Mouse (Mus musculus) heart, postnatal 14 days (tissue): Measurements from ENCODE around the gene Gm9507. TPM values are rescaled to one million over a fixed set of nuclear protein-coding genes. Genes with fewer than 3 reads are reported as not detected.
"Not testable (repeated sequence)": the region's sequence is repeated elsewhere in the genome, so short reads cannot be mapped to it uniquely, and the experiment has no call there.

ENCODE experiments used
- DNase-seq, 2 experiments: peaks; one replicate each; pipeline ENCODE4 v3.0.0; 2021 to 2022
- intact Hi-C: fragments of 180-260 bp; cut with DNase I; formaldehyde crosslinking; loops from one replicate; pipeline ENCODE4 v1.15.1; 2025
- long read RNA-seq, 2 experiments: library from polyadenylated mRNA; stranded (forward); transcript quantifications; one replicate each; pipeline ENCODE4 v2.0.0; 2021
- total RNA-seq, 2 experiments: library from RNA; stranded (reverse); gene quantifications; 2 replicates each; pipeline ENCODE4 v1.2.3; 2021

Gm9507 gene
- not detected for total RNA-seq
- long read RNA-seq, experiment 1: 0 reads
- long read RNA-seq, experiment 2: 0 reads

- DNase-seq: no peak
- intact Hi-C loops: no loop called here
These were observed at the start of gene Gm9507 for GRCm38 (mm10) chr10:77811743-77812142. TSS of gene Gm9507 (minus strand) at chr10:77811843.

DNA sequence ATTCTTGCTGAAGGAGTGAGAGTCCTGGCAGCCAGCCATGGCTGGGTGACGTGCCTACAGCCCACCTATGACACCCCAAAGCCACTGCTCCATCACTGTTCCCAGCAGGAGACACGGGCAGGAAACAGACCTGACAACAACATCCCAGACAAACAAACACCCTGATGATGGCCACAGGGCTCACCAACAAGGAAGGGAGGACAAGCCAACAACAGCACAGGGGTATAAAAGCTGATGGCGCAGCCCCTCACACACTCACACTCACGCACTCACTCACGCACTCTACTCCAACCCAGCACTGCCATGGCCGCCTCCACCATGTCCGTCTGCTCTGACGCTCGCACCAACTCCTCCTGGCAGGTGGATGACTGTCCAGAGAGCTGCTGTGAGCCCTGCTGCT lies 40.9 kb upstream of the Gm9507 start, which contains the start of gene Gm10318:
Gm10318 (plus strand) TSS at position 301 of the 400 bp plus-strand sequence.
- no peak for DNase-seq
- intact Hi-C loops: no loop called here

DNA sequence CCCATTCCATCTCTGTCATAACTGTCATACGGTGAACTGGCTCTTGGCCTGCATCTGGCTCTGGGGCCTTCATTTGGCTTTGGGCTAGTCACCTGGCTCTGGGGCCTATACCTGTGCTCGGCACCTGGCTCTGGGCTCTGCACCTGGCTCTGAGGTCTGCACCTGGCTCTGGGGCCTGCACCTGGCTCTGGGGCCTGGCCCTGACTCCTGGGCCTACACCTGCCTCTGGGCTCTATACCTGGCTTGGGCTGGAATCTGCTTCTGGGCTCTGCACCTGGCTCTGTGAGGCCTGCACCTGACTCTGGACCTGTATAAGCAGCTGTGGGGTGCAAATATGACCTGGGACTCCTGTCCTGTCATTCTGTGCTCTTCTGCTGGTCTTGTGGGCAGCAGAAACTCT lies 35.9 kb upstream of the Gm9507 start:
- intact Hi-C loops: no loop called here
- no peak for DNase-seq

GRCm38 (mm10) chr10:77846961-77847360 lies 35.3 kb upstream of the Gm9507 start:
- no peak for DNase-seq

DNA sequence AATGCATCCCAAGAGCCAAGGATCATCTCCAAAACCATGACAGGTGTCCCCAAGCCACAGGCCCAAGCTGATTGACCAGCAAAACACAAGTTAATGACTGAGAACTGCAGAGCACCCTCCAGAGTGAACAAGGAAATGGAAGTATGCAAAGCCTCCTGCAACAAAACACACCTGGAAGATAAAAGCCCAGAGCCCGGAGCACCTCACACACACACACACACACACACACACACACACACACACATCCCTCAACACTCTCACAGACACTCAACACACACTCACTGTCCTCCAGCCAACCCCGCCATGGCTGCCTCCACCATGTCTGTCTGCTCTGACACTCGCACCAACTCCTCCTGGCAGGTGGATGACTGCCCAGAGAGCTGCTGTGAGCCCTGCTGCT lies 34.9 kb upstream of the Gm9507 start, which contains the start of gene Gm36176:
Gm36176 (plus strand) TSS at position 301 of the 400 bp plus-strand sequence.
- intact Hi-C loops: no loop called here
- DNase-seq: no peak

More at GRCm38 (mm10) chr10:77846961-77847360, 35.3 kb upstream of the Gm9507 start:
- intact Hi-C loops: no loop called here

- no peak for DNase-seq
- intact Hi-C loops: no loop called here
These were observed 27.4 kb upstream of the Gm9507 start for GRCm38 (mm10) chr10:77839006-77839405.

GRCm38 (mm10) chr10:77835647-77836046 lies 24.0 kb upstream of the Gm9507 start, which contains the start of gene Krtap10-10:
TSS of gene Krtap10-10 (plus strand) at chr10:77835947.
- no peak for DNase-seq
- intact Hi-C loops: no loop called here

GRCm38 (mm10) chr10:77826951-77827350 lies 15.3 kb upstream of the Gm9507 start, which contains the start of gene Krtap10-4:
TSS of gene Krtap10-4 (minus strand) at chr10:77827095.
- DNase-seq: no peak
- intact Hi-C loops: no loop called here

DNA sequence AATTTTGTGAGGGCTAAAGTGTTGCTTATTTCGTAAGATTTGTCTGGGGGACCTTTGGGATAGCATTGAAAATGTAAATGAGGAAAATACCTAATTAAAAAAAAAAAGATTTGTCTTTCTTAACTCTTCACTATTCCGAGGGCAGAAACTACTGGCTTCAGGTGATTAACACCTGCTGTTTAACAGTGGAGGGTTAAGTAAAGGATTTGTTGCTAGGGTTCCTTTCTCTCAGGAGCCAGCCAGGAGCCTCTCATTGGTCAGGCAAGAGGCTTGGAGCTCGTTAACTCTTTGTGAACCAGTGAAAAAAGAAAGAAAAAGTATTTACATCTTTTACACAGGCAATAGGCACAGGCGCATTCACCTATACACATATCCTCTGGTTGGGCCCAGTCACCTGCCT lies 7.6 kb upstream of the Gm9507 start:
- intact Hi-C loops: loop anchor here (5.0 kb wide), 1 partner anchor 192 kb away; no protein-coding TSS in a partner anchor

DNA sequence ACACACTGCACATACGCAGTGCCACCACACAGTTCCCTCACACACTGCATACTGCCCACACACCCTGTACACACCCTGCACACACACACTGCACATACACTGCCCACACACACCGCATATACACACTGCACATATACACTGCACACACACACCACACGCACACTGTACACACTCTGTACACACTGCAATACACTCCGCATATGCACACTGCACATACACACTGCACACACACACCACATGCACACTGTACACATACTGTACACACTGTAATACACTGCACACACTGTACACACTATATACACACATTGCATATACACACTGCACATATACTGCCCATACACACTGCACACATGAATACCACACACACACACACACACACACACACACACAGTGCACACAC lies 6.9 kb upstream of the Gm9507 start:
- no peak for DNase-seq
- intact Hi-C loops: loop anchor here (5.0 kb wide), 1 partner anchor 191 kb away; no protein-coding TSS in a partner anchor

More for the DNA sequence above, 7.6 kb upstream of the Gm9507 start:
- DNase-seq: no peak

- DNase-seq: peak; percentile 18 to 35
These were observed 3.9 kb upstream of the Gm9507 start for GRCm38 (mm10) chr10:77815514-77815913.

DNA sequence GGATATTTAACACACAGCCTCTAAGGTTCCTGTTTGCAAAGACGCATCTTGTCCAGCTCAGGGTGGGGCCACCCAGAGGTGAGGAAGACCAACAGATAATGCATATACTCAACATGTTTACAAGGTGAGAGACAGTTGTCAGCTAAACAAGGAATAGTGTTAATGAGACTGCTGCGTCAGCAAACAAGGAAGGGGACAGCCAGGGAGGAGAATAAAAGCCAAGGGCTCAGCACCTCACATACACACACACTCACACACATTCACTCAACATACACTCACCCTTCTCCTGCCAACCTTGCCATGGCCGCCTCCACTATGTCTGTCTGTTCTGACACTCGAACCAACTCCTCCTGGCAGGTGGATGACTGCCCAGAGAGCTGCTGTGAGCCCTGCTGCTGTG lies 2.7 kb upstream of the Gm9507 start, which contains the start of gene Gm2696:
Gm2696 (plus strand) TSS at position 301 of the 400 bp plus-strand sequence.
- intact Hi-C loops: no loop called here
- DNase-seq: no peak

More at GRCm38 (mm10) chr10:77815514-77815913, 3.9 kb upstream of the Gm9507 start:
- intact Hi-C loops: loop anchor here (5.0 kb wide), 1 partner anchor 188 kb away; no protein-coding TSS in a partner anchor

DNA sequence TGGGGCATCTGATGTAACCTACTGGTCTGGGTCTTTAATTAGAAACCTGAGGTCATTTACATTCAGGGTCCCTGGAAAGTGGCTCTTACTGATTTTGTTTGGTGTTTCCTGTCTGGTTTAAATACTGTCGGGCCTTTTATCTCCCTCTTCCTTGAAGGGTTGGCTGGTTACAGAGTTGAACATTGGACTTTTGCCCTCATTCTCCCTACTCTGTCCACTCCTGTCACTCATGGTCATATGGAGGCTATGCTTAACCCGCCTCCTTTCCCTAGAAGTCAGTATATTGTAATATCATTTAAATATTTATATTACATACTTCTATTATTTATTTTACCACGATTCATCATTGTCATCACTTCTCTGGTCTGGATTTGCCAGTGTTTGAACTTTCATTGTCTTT lies 7.5 kb downstream of the Gm9507 start:
- DNase-seq: no peak
- intact Hi-C loops: no loop called here

DNA sequence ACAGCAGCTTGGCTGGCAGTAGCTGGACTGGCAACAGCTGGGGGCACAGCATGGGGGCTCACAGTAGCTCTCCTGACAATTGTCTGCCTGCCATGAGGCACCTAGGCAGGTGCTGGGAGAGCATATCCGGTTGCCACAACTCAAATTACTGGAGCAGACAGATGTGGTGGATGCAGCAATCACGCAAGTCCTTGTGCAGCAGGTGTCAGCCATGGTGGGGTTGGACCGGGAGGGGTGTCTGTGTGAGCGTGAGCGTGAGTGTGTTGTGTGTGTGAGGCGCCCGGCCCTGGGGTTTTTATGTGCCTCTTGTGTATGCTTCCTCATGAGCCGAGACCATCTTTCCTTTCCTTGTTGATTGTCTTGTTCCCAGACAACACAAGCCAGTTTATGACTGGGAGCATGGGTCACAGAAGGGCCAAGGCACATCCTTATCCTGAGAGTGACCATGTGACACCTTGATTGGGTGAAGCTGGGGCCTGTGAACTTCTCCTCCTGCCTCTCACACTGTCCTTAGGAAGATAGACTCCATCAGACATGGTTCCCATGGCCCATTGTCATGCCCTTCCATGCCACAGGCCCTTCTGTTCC lies 12.6 kb downstream of the Gm9507 start, which contains the start of gene Gm19668:
Gm19668 (minus strand) TSS at position 213 of the 588 bp plus-strand sequence.
- no peak for DNase-seq
- intact Hi-C loops: no loop called here

DNA sequence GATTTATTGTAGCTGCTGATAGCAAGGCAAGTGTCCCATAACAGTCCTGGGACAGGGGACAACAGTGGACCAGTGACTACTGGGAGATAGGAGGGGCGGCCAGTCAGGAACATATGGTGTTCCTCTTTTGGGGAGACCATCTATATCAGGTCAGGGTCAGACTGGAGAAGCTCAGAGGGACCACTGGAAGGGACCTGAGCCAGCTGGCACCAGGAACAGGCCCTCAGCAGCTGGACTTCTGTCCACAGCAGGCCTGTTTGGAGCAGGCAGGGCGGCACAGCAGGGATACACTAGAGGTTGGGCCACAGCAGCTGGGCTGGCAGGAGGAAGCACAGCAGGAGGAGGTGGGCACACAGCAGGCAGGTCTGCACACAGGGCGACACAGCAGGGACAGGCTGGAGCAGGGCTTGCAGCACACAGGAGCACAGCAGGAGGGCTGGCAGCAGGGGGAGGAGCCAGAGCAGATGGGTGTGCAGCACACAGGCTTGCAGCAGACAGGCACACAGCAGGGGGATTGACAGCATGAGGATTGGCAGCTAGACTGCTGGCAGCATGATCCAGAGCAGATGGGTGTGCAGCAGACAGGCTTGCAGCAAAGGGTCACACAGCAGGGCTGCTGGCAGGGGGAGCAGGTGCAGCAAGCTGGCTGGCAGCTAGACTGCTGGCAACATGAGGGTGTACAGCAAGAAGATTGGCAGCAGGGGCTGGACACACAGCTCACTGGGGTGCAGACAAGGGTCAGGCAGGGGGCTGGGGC lies 13.3 kb downstream of the Gm9507 start:
- intact Hi-C loops: not testable (repeated sequence)
- DNase-seq: peak; percentile 17 to 37

GRCm38 (mm10) chr10:77797677-77798076 lies 14.0 kb downstream of the Gm9507 start:
- intact Hi-C loops: no loop called here
- peak in 1 of 2 experiments; percentile 28 for DNase-seq

GRCm38 (mm10) chr10:77794976-77795375 lies 16.7 kb downstream of the Gm9507 start, which contains the start of gene Gm9639:
TSS of gene Gm9639 (minus strand) at chr10:77795076.
- DNase-seq: no peak
- intact Hi-C loops: no loop called here

- no peak for DNase-seq
- intact Hi-C loops: no loop called here
These were observed 23.0 kb downstream of the Gm9507 start for GRCm38 (mm10) chr10:77788621-77789020.

- intact Hi-C loops: not testable (repeated sequence)
- DNase-seq: peak; percentile 17 to 56
These were observed 23.8 kb downstream of the Gm9507 start, which contains the start of gene Gm7137 for GRCm38 (mm10) chr10:77787876-77788275. TSS of gene Gm7137 (minus strand) at chr10:77788200.

DNA sequence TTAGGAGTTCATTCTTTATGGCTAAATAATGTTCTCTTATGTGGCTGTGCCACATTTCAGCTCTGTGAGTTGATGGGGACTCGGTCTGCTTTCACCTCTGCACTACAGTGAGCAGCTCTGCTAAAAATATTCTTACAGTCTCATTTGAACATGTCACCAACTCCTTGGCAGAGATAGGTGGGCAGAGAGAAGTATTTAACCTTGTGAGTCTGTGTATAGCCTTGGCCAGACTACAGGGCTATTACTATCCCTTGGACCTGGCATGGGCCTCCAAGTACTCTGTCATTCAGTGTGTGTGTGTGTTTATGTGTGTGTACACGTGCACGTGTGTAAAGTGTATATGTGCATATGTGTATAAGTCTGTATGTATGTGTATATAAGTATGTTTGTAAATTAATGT lies 28.2 kb downstream of the Gm9507 start:
- DNase-seq, intact Hi-C loops: not testable (repeated sequence)

DNA sequence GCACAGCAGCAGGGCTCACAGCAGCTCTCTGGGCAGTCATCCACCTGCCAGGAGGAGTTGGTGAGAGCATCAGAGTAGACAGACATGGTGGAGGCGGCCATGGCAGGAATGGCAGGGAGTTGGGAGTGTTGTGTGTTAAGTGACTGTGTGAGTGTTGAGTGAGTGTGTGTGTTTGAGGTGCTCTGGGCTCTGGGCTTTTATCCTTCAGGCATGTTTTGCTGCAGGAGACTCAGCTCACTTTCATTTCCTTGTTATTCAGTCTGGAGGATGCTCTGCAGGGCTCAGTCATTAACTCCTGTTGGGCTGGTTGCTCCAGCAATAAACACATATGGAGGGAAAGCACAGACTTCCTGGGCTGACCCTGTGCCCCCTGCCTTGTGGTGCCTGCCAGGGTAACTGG lies 29.2 kb downstream of the Gm9507 start, which contains the start of gene Gm3250:
Gm3250 (minus strand) TSS at position 101 of the 400 bp plus-strand sequence.
- intact Hi-C loops, DNase-seq: not testable (repeated sequence)
